Mouse (Mus musculus) testis, adult 10 weeks (tissue): ENCODE results near the gene Prss42. TPM values are rescaled to one million over a fixed set of nuclear protein-coding genes. Genes with fewer than 3 reads are reported as not detected.

Source experiments
- polyA plus RNA-seq: library from polyadenylated mRNA; stranded (reverse); fragments of 350-450 nt; fragmentation: Illumina TruSeq; extraction: RNeasy Lipid Tissue Mini Kit (QIAGEN cat#74804); gene quantifications from one replicate; pipeline ENCODE4 v1.2.3, GENCODE M21; 2014; ENCODE audit warnings: low read depth, low replicate concordance

Gene Prss42
- 31.9 TPM for polyA plus RNA-seq

DNA sequence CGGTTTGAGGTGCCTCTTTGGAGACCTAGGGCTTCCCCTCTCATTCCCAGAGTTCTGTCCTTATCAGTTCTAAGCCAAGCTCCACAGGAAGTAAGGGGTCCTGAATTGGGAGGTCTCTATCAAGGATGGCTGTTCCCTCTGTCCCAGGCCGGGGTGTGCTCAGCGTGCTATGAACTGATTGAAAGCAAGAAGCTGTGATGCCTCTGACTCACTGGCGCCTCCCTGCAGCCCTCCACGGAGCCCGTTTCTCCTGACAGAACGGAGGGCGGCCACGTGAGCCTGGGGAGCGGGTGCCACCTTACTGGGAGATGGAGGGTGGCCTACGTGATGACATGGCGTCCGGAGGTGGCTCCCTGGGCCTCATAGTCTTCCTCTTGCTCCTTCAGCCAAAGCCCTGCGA, at the start of gene Prss42:
Gene Prss42 (plus strand): TSS at position 301 of the 400 bp plus-strand sequence.

GRCm38 (mm10) chr9:110813789-110814188, 15.8 kb downstream of the Prss42 start, which contains the start of gene Prss44:
TSS of gene Prss44 (plus strand) at chr9:110813994.

GRCm38 (mm10) chr9:110826390-110826789, 28.4 kb downstream of the Prss42 start, which contains the start of gene Prss43:
TSS of gene Prss43 (plus strand) at chr9:110826690.

GRCm38 (mm10) chr9:110834411-110834810, 36.4 kb downstream of the Prss42 start, which contains the start of gene Prss45:
TSS of gene Prss45 (plus strand) at chr9:110834588.

GRCm38 (mm10) chr9:110844206-110844605, 46.2 kb downstream of the Prss42 start, which contains the start of gene Prss46:
TSS of gene Prss46 (plus strand) at chr9:110844506.

Other genes with a start within 250 kb of the Prss42 start
- gene Nradd, start 173.7 kb upstream of the Prss42 start, polyA plus RNA-seq = 2.3 TPM
- gene Nbeal2, start 144.0 kb upstream of the Prss42 start, polyA plus RNA-seq = 0.21 TPM
- 1.4 TPM for gene Ccdc12, start 141.7 kb upstream of the Prss42 start, polyA plus RNA-seq
- gene Myl3, start 56.3 kb upstream of the Prss42 start, polyA plus RNA-seq = not detected
- 0.11 TPM for gene Pth1r, start 51.0 kb upstream of the Prss42 start, polyA plus RNA-seq
- gene Prss44, start 15.8 kb downstream of the Prss42 start, polyA plus RNA-seq = 11.8 TPM
- 7.0 TPM for gene Prss43, start 28.5 kb downstream of the Prss42 start, polyA plus RNA-seq
- 6.0 TPM for gene Prss45, start 36.4 kb downstream of the Prss42 start, polyA plus RNA-seq
- 21.8 TPM for gene Prss46, start 46.3 kb downstream of the Prss42 start, polyA plus RNA-seq
- 5.6 TPM for gene Prss50, start 59.8 kb downstream of the Prss42 start, polyA plus RNA-seq
- 0.70 TPM for gene Als2cl, start 81.7 kb downstream of the Prss42 start, polyA plus RNA-seq
- 1.7 TPM for gene Tmie, start 81.9 kb downstream of the Prss42 start, polyA plus RNA-seq
- gene Fam240a, start 118.7 kb downstream of the Prss42 start, polyA plus RNA-seq = not detected
- 0.41 TPM for gene Tdgf1, start 148.0 kb downstream of the Prss42 start, polyA plus RNA-seq
- gene Lrrc2, start 153.4 kb downstream of the Prss42 start, polyA plus RNA-seq = 0.94 TPM
- gene Rtp3, start 192.4 kb downstream of the Prss42 start, polyA plus RNA-seq = 0.31 TPM
- gene Ltf, start 221.1 kb downstream of the Prss42 start, polyA plus RNA-seq = 0.38 TPM